Mouse (Mus musculus) gastrocnemius, postnatal 36 days (tissue): ENCODE measurements at regions not wholly inside any gene's neighbourhood (a gene's known extent, or its start where the extent isn't known, plus 50 kb on each side); places are given as distances from the start of the nearest gene placed in this dataset.

ENCODE experiments used
- DNase-seq, 2 experiments: peaks; one replicate each; pipeline ENCODE4 v3.0.0; 2022
- intact Hi-C: fragments of 180-260 bp; cut with DNase I; formaldehyde crosslinking; loops from one replicate; pipeline ENCODE4 v1.15.1; 2025

- intact Hi-C loops = no loop called here
These were observed 455.3 kb upstream of the Adamts9 start for GRCm38 (mm10) chr6:93398551-93398950.

GRCm38 (mm10) chr6:93397074-93397473 is 453.8 kb upstream of the Adamts9 start:
- no peak for DNase-seq
- intact Hi-C loops = no loop called here

More at GRCm38 (mm10) chr6:93398551-93398950, 455.3 kb upstream of the Adamts9 start:
- no peak for DNase-seq

DNA sequence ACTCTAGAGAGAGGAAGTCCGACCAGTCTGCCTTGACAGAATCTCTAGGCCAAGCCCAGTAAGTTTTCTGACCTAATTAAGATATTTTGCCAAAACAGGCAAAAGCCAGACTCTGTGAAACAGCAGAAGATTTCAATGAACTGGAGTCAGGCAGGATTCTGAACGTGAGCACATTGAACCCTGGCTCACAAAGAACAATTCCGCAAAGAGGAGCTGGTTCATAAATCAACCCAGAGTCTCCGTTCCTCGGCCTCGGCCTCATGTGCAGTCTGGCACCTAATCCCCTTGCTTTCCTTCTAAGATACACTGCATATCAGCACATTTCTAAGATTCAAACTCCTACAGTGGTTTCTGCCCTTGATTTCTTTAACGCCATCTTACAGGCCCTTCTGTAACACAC is 452.7 kb upstream of the Adamts9 start:
- intact Hi-C loops = no loop called here
- DNase-seq = no peak

GRCm38 (mm10) chr6:93395296-93395695 is 452.0 kb upstream of the Adamts9 start:
- intact Hi-C loops = no loop called here
- no peak for DNase-seq

- no peak for DNase-seq
- intact Hi-C loops = no loop called here
These were observed 450.3 kb upstream of the Adamts9 start for GRCm38 (mm10) chr6:93393551-93393950.

DNA sequence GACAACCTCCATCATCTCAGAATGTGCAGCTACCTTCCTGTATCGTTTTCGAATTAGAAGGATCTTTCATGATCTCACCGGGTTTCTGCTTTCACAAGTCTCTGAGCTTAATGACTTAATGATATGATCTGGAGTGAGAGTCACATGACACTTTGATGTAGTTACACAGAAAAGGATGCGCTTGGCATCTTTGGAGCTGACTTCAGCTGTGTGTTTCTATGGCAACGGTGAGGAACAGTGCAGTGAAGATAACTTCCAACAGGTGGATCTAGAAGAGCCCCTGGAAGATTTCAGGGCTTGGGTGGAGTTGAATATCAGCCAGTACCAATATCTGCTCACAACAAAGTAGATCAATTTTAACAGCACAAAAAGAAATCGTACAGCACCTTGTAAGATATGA is 449.1 kb upstream of the Adamts9 start:
- intact Hi-C loops = no loop called here
- DNase-seq = no peak

DNA sequence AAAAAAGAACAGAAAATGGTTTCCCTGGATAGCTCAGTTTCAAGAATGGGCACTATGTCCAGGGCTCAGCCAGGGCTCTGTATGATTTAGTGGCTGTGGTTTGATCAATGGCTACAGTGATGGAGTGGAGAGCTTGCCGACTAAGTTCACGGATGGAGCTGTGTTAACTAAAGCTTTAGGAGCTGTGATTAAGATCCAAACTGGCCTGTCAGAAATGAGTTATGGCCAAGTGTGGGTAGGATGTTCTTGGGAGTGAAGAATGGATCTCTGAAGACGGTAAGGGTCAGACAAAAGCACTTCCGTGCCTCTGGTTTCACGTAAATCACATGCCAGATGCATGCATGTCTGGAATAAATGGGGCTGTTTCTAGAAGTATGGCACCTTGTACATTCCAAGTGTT is 447.9 kb upstream of the Adamts9 start:
- DNase-seq = no peak
- intact Hi-C loops = no loop called here

DNA sequence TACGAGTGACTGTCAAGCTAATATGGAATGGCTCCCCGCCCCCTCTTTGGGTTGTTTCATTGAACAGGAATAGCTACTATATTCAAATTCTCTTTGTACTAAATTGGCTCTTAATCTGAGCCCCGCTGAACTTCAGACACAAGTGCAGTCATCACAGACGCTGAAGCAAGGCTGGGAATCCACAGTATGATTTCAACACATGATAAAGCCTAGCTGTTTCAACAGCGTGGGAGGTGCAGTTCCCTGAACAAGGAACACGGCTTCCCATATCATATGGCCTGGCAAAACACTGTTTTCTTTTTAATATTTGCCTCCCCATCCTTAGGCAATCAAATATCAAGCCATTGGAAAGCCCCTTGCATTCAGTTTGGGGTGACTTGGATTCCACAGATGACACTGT is 428.0 kb upstream of the Adamts9 start:
- DNase-seq = no peak
- intact Hi-C loops = no loop called here

DNA sequence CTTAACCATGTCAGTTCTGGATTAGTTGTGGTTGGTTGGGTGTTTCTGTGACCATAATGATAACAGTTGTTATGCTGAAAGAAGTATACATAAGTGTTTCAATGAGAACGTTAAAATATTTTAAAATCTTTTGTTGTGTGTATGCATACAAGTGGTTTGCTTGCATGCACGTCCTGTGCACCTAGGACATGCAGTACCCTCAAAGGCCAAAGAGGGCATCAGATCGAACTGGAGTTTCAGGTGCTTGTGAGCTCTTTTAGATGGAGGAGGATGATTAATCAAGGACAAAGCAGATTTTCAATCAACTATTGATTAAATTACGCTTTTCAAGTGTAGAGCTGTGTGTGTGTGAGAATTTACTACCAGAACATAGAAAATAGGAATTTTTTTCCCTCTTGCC is 420.6 kb upstream of the Adamts9 start:
- intact Hi-C loops = no loop called here
- no peak for DNase-seq

GRCm38 (mm10) chr6:93353353-93354125 is 410.2 kb upstream of the Adamts9 start:
- intact Hi-C loops = no loop called here
- no peak for DNase-seq

GRCm38 (mm10) chr6:93349936-93350700 is 406.8 kb upstream of the Adamts9 start:
- DNase-seq = no peak
- intact Hi-C loops = no loop called here

DNA sequence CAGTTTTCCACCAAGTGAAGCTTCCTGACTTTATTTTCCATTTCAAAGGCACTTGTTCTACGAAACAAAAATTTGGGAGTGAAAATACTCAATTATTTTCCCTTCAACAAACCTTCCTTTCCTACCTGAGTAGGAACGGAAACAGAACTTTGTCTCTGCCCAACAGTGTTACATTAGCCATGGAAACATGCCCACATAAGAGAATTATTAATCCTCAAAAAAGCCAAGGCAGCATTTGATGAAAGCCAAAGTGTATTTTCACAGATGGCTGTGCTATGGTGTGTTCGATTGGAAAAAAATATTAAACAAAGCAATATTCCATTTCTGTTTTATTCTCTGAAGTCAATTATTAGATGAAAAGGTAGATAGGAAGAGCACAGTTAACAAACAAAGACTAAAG is 404.8 kb upstream of the Adamts9 start:
- no peak for DNase-seq
- intact Hi-C loops = no loop called here

DNA sequence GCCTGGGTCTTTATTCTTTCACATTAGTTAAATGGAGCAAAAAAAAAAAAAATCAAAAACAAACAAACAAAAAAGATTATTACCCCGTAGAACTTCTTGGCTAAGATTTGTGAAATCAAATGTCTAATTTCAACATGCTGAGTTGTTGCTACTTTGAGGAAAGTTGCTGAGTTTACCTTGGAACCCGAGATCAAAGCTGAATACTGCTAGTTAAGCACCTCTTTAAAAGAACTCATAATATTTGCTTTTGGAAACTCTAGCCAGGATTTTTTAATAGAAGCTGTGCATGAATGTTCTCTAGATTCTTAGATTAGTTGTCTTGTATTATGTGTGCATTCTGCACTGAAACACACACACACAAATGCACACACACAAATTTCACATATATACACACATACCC is 385.4 kb upstream of the Adamts9 start:
- intact Hi-C loops = no loop called here
- no peak for DNase-seq

- no peak for DNase-seq
- intact Hi-C loops = no loop called here
These were observed 384.6 kb upstream of the Adamts9 start for GRCm38 (mm10) chr6:93327930-93328329.

- intact Hi-C loops = no loop called here
- no peak for DNase-seq
These were observed 380.6 kb upstream of the Adamts9 start for GRCm38 (mm10) chr6:93323881-93324280.

DNA sequence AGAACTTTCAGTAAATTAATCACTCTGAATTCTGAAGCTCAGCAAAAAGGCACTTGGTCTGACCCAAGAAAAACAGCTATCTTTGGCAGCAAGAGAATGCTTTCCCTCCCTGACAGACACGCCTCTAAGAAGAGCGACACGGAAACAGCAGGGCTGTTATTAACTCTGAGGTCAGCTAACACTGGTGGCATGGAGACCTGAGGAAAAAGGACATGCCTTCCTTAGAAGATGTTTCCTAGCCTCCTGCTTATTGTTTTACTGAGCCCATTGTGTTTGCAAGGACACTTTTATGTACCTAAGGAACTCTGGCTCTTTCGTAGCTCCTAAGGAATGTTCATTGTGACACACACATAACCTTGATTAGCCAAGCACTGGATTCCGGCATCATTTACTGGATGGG is 371.3 kb upstream of the Adamts9 start:
- intact Hi-C loops = no loop called here
- DNase-seq = no peak

DNA sequence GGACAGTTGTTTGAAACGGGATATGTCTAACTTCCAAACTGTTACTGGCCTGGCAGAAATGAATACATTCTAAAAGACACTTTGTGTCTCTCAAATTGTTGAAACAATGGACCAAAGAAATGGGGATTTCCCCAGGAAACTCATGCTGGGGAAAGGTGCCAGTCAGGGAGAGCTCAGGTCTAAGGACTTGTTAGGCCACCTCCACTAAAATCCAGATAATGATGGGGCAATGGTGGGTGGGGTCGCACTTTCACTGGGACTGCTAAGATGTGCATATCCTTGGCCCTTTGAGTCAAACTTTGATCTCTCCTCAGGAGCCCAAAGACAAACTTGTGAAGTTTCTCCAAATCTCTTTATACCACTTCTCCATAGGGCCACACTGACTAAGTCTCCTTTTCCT is 361.9 kb upstream of the Adamts9 start:
- intact Hi-C loops = no loop called here
- no peak for DNase-seq

DNA sequence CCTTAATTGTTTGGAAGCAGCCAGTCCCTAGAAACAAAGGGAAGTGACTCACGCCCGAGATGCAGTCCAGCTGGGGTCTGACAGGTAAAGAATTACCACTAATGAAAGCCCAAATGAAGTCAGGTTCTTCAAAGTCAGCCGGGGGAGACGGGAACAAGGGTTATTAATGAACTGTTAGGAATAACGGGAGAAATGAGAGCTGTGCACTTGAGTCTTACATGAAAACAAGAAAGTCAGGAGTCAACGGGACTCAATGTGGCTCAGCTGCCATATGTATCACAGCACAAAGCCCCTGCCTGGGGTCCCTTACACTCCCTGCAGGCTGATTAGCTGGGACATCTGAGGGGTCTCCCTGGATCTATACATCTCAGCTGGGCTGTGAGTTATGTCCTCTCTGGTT is 354.7 kb upstream of the Adamts9 start:
- no peak for DNase-seq

GRCm38 (mm10) chr6:93291711-93292110 is 348.4 kb upstream of the Adamts9 start:
- DNase-seq = no peak
- intact Hi-C loops = no loop called here

More for the DNA sequence above, 354.7 kb upstream of the Adamts9 start:
- intact Hi-C loops = no loop called here

GRCm38 (mm10) chr6:93288421-93288820 is 345.1 kb upstream of the Adamts9 start:
- DNase-seq = no peak
- intact Hi-C loops = no loop called here

GRCm38 (mm10) chr6:93285796-93286195 is 342.5 kb upstream of the Adamts9 start:
- DNase-seq = no peak
- intact Hi-C loops = no loop called here

GRCm38 (mm10) chr6:93281530-93281929 is 338.2 kb upstream of the Adamts9 start:
- intact Hi-C loops = no loop called here
- DNase-seq = no peak
